Mouse (Mus musculus) liver, embryonic 14 days (tissue): Measurements from ENCODE around the gene Zkscan4. TPM values are rescaled to one million over a fixed set of nuclear protein-coding genes. Genes with fewer than 3 reads are reported as not detected.

Experiments
- polyA plus RNA-seq: library from polyadenylated mRNA; depleted of rRNA; stranded (reverse); fragments of >200 nt; gene quantifications from 2 replicates; pipeline ENCODE4 v1.2.3, GENCODE M21; 2012; rRNA removed

Zkscan4 gene
- polyA plus RNA-seq = 0.17 and 0.21 TPM in 2 replicates

GRCm38 (mm10) chr13:21478759-21479670, at the start of gene Zkscan4, which contains the start of gene Gm10065:
TSS of gene Zkscan4 (plus strand) at chr13:21478907.
TSS of gene Gm10065 (minus strand) at chr13:21479441.

GRCm38 (mm10) chr13:21440503-21441206, 38.1 kb upstream of the Zkscan4 start, which contains the start of gene Pgbd1:
TSS of gene Pgbd1 (minus strand) at chr13:21441058.

GRCm38 (mm10) chr13:21453449-21453848, 25.3 kb upstream of the Zkscan4 start, which contains the start of gene Zscan26:
TSS of gene Zscan26 (minus strand) at chr13:21453730.

GRCm38 (mm10) chr13:21468061-21469019, 10.4 kb upstream of the Zkscan4 start, which contains the start of gene Nkapl:
TSS of gene Nkapl (minus strand) at chr13:21468509.

GRCm38 (mm10) chr13:21495080-21495479, 16.4 kb downstream of the Zkscan4 start, which contains the start of gene AK157302:
TSS of gene AK157302 (plus strand) at chr13:21495223.

GRCm38 (mm10) chr13:21501182-21501581, 22.5 kb downstream of the Zkscan4 start, which contains the start of gene Gm11273:
TSS of gene Gm11273 (minus strand) at chr13:21501418.

GRCm38 (mm10) chr13:21530781-21531201, 52.1 kb downstream of the Zkscan4 start, which contains the start of gene Zkscan8:
TSS of gene Zkscan8 (minus strand) at chr13:21531120.

Other genes starting within 250 kb of the Zkscan4 start
- not detected in 2 replicates for gene Gpx5, start 186.2 kb upstream of the Zkscan4 start, polyA plus RNA-seq
- gene Gpx6, start 166.8 kb upstream of the Zkscan4 start, polyA plus RNA-seq = 0.06 TPM in 1 of 2 replicates, not detected in the other
- gene Olfr1367, start 132.0 kb upstream of the Zkscan4 start, polyA plus RNA-seq = not detected in 2 replicates
- 2.6 and 2.8 TPM in 2 replicates for gene Zscan12, start 116.1 kb upstream of the Zkscan4 start, polyA plus RNA-seq
- 22.6 and 28.4 TPM in 2 replicates for gene Zkscan3, start 76.2 kb upstream of the Zkscan4 start, polyA plus RNA-seq
- 1.3 and 1.4 TPM in 2 replicates for gene Pgbd1, start 37.8 kb upstream of the Zkscan4 start, polyA plus RNA-seq
- gene Zscan26, start 25.2 kb upstream of the Zkscan4 start, polyA plus RNA-seq = 9.0 and 10.6 TPM in 2 replicates
- gene Nkapl, start 10.4 kb upstream of the Zkscan4 start, polyA plus RNA-seq = 0.27 and 0.31 TPM in 2 replicates
- not detected in 2 replicates for gene Gm10065, start 534 bp downstream of the Zkscan4 start, polyA plus RNA-seq
- gene AK157302, start 16.3 kb downstream of the Zkscan4 start, polyA plus RNA-seq = 0.60 and 0.98 TPM in 2 replicates
- 5.1 and 7.4 TPM in 2 replicates for gene Gm11273, start 22.5 kb downstream of the Zkscan4 start, polyA plus RNA-seq
- gene Zkscan8, start 52.2 kb downstream of the Zkscan4 start, polyA plus RNA-seq = 2.0 and 2.2 TPM in 2 replicates
- not detected in 2 replicates for gene Olfr1366, start 63.9 kb downstream of the Zkscan4 start, polyA plus RNA-seq
- gene Olfr1535, start 81.0 kb downstream of the Zkscan4 start, polyA plus RNA-seq = not detected in 2 replicates
- not detected in 2 replicates for gene Olfr1364, start 102.9 kb downstream of the Zkscan4 start, polyA plus RNA-seq
- gene Olfr1362, start 135.1 kb downstream of the Zkscan4 start, polyA plus RNA-seq = not detected in 2 replicates
- not detected in 2 replicates for gene Olfr11, start 163.6 kb downstream of the Zkscan4 start, polyA plus RNA-seq
- not detected in 2 replicates for gene Olfr1361, start 184.5 kb downstream of the Zkscan4 start, polyA plus RNA-seq
- not detected in 2 replicates for gene Olfr1360, start 198.5 kb downstream of the Zkscan4 start, polyA plus RNA-seq
- not detected in 2 replicates for gene Olfr1359, start 219.2 kb downstream of the Zkscan4 start, polyA plus RNA-seq
- 14.6 and 15.9 TPM in 2 replicates for gene Hist1h2bl, start 237.2 kb downstream of the Zkscan4 start, polyA plus RNA-seq
- 6.1 and 8.0 TPM in 2 replicates for gene Hist1h2ai, start 237.5 kb downstream of the Zkscan4 start, polyA plus RNA-seq
- 25.6 and 32.9 TPM in 2 replicates for gene Hist1h3h, start 238.8 kb downstream of the Zkscan4 start, polyA plus RNA-seq
- gene Hist1h2bm, start 243.1 kb downstream of the Zkscan4 start, polyA plus RNA-seq = 17.9 and 18.0 TPM in 2 replicates